Mouse (Mus musculus) spleen, postnatal 4 days (tissue): ENCODE measurements at regions not wholly inside any gene's neighbourhood (a gene's known extent, or its start where the extent isn't known, plus 50 kb on each side); places are given as distances from the start of the nearest gene placed in this dataset.

Experiments
- DNase-seq, 2 experiments: peaks; one replicate each; pipeline ENCODE4 v3.0.0; 2022; ENCODE audit warnings: low spot score in 2 of 2

DNA sequence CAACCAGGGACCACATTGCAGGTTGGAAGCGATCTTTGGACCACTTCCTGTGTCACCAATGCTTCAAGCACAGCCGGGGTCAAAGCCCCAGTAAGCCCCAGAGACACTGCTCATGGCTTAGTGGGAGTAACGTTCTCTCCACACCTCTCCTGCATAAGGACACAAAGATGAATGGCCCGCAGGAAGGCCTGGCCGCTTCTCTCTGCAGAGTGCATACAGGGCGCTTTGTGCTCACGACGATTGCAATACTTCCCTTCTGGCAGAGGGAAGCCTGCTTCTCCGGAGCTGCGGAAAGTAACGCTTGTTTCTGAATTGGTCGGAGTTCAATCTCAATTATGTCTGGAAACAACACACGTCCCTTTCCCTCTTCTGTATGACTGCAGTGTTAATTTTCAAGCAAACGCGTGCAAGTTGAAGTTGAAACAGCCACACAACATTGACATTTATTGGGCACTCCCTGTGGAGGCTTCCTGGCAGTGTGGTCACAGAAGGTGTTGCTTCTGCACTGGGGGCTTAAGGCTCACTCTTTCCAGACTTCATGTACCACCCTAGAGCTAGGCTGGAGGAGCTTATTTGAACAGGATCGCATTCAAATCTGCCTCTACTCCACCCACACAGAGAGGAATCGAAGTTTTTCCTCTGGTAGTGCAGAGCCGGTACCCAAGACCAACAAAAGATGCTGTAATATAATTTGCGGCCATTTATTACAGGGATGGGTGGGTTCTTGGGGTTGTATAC, 168.4 kb downstream of the Ndfip2 start:
- DNase-seq, result no peak

DNA sequence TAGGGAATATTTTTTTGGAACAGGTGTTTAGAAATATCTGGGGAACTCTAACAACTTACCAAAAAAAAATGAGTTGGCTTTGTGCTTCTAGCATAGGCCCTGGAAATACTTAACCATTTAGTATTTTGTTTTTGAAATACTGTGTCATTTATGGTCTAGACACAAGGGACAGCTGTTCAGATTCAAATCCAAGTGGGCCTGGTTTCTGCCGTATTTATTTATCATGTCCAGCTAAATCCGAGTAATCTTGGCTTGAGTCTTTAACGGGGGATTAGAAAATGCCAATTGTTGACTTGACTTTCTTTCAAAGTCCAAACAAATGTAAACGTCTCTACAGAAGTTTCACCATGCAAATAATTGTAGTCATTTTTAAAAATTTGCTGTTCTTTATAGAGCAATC, 159.6 kb downstream of the Ndfip2 start:
- no peak for DNase-seq

DNA sequence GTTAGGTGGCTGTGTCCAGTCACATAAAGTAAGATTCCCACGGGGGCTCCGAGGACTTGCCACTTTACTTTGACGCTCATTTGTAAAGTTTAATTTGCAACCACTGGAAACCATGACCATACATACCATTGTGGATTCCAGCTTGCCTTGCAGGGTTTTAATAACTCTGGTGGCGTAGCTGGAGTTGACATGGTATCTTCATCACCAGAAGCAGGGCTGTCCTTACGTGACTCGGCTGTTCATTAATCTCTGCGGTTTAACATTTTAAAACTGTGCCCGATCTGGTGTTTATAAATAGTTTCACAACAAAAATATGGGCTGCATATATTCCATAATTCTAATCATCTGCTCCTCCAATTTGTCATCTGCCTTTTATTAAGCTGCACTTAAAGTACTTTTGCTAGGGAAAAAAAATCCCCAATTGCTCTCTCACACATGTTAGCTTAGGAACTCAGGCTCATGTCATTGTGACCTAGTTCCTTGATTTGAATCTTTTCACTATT, 159.1 kb downstream of the Ndfip2 start:
- no peak for DNase-seq

DNA sequence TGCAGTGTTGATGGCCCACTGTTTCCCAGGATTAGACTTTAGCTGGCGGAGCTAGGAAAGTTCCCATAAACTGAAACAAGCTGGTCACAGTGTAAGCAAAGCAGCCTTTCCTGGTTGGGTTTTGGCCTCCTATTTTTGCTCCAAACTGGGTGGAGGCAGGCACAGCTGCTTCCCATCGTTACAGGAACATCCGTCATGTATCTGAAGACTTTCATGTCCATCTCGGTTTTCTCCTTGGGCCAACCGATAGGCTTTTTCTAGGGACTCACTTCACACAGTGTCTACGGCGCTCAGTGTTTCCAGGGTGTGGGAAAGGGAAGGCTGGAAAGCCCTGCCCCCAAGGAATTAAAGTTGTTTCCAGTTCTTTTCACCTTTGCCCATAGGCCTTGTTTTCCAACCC, 158.6 kb downstream of the Ndfip2 start:
- no peak for DNase-seq

- DNase-seq, result no peak
Measured at GRCm38 (mm10) chr14:105404662-105405061, 146.3 kb downstream of the Ndfip2 start.

DNA sequence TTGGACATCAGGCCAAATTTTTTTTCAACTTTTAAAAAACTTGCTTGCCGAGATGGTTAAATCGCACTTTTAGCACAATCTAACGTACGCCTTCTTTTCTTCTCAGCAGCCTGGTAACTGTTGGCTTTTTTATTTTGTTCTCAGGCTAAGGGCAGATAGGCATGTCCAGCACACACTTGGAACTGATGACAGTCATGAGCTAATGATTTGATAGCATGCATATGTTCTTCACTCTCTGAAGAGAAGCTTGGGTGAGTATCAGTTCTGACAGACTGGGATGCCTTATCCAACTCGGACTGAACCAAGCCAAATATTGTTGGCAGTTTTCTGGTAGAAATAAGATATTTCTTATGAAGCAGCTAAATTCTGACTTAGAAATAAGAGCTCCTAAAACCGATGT, 145.9 kb downstream of the Ndfip2 start:
- DNase-seq, result no peak

- DNase-seq, result no peak
Measured at GRCm38 (mm10) chr14:105403256-105403655, 144.9 kb downstream of the Ndfip2 start.

DNA sequence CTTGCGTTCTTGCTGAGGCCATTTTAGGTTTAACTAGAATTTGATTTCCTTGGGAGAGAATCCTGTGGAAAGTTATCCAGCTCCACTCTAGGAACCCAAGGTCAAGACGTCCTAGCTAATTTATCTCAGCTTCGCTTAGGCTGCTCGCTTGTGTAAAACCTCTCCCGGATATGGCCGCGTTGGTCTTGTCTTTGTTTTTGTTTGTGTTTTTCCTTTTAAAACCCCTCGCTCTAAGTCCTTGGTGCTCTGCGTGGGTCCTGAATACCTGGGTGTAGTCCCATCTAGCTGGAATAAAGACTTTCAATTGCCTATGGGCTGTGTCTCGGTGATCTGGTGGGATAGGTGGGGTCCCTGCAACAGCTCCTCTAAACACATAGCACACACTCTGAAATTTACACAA, 144.2 kb downstream of the Ndfip2 start:
- no peak for DNase-seq

DNA sequence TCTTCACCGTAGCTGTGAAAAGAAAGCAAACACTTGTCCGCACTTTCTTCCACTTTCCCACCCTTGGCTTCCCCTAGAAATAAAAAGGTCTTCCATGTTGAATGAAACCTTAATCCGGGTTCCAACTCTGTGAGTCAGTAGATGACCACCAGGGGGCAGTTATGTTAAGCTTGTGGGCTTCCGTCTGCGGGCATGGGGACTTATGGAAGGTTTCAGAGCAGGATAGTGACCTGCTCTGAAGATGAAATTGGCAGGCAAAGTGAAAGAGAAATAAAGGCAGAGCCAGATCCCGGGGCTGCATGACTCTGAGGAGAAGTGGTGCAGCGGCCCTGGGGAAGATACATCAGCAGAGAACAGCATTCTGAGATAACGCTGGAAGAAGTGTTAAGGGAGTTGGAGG, 139.1 kb downstream of the Ndfip2 start:
- DNase-seq, result peak; percentile 45 to 76

- DNase-seq, result no peak
Measured at GRCm38 (mm10) chr14:105392079-105392813, 133.9 kb downstream of the Ndfip2 start.

DNA sequence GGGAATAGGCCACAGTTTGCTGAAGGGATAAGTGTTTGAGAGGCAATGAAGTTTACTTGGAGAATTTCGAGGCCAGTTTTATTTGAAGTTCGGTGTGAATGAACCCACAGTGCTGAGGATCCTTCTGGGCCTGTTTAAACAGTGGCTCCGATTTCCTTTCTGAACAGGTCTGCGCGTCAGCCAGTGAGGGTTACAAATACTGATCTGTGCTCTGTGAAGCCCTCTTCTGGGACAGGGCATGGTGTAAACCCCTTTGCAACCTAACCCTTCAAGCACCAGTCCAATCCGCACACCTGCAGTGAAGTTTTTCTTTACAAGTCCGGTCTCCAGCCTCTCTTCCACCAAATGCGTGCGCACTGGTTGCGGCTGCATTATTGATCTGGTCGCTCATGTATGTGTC, 133.1 kb downstream of the Ndfip2 start:
- DNase-seq, result no peak

DNA sequence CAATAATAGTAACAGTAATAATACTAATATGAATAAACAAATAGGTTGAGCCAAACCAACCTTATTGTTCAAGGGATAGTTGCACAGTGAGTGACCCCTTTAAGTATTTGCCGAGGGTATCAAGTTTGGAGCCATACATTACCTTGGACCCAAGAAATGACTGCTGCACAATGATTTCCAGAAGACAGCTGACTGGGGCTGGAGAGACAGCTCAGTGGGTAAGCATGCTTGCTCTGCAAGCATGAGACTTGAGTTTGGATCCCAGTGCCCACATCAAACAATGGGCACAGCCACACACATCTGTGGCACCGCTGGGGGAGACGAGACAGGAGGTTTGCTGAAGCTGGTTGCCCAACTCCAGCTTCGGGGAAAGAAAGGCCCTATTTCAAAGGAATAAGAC, 126.7 kb downstream of the Ndfip2 start:
- DNase-seq, result no peak

- DNase-seq, result no peak
Measured at GRCm38 (mm10) chr14:105383382-105383781, 125.0 kb downstream of the Ndfip2 start.

DNA sequence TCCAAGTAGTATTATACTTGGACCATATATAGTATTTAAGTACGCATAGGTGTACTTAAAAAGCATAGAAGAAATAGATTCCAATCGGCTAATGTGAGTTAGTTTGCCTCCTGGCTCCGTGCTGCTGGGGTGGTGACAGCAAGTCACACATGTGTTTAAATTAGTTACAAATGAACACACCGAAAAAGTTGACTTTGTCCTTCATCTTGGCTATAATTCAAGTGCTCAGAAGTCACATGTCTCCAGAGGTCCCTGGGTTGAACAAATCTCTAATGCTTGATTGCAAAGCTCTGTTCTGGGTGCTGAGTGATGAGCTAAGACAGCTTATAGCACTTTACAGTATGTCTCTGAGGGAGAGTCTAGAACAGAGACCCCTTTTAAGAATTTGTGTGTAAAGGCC, 121.7 kb downstream of the Ndfip2 start:
- no peak for DNase-seq

- DNase-seq, result no peak
Measured at GRCm38 (mm10) chr14:105377770-105378169, 119.4 kb downstream of the Ndfip2 start.

GRCm38 (mm10) chr14:105377035-105377621, 118.8 kb downstream of the Ndfip2 start:
- DNase-seq, result no peak

DNA sequence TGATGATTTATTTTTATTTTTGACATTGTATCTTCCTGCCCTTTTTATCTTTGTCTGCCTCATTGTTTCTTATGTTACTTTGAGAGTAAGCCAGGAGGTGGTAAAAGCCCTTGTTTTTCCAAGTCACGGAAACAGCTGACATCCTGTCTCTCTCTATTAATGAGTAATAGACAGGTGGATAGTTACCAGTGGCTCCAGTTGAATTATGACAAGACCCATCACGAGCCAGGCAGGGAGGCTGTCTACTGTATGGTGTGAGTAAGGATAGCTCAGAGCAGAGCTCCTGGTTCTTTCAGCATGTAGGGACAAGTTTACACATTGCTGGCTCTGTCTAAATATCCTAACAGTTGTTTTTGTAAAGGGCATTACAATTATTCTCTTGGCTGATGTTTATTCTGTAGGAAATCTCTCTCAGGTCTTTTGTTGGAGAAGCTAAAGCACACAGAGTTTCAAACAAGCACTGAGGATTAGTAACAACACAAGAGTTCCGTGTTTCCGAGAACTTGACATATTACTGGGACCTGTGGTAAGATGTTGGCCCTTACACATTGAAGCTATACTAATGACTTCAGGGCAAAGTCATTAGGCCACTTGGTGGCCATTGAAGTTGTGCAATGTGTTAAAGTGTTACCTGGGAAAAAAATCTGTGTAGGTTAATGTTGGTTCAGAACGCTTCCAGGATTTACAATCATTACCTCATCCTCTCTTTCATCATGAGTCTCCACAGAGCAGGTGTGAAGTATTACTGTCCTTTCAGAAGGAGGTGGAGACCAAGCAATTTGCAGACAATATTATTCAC, 111.5 kb downstream of the Ndfip2 start:
- no peak for DNase-seq

DNA sequence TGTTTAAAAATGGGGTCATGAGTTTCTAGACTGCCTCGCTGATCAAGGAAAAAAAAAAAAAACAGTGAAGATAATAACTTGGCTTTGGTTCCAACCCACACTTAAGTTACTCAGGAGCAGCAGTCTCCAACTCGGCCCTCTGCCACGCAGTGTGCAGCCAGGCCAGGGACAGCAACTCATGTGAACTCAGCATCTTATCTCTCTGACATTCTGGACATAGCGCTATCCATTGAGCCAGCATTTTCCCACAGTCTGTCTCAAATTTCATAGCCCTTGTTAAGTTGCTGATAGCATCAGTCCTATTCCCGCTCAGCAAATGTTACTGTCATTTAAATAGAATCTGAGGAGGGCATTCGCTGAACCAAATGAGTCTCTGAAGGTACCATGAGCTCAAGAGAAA, 102.2 kb downstream of the Ndfip2 start:
- no peak for DNase-seq

DNA sequence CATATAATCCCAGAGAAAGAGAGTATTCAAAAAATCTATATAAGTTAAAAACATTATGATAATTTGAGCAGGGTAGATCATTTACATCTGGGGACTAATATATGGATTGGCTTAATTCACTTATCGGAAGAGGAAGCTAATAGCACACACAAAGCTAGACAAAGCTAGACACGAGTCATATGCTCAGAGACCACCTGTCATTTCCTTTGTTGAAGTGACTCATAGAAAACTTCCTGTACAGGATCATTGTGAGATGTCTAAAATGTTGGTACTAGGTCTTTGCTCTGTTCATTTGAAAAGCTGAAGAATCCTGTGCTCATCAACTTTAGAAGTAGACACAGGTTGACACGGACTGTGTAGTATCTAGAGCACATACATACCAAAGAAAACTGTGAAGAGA, 101.5 kb downstream of the Ndfip2 start:
- DNase-seq, result no peak
